Mouse (Mus musculus) heart, postnatal 0 days (tissue): ENCODE measurements around the gene Gipc3. TPM values are rescaled to one million over a fixed set of nuclear protein-coding genes. Genes with fewer than 3 reads are reported as not detected.

ENCODE experiments used
- ATAC-seq: fragments of 200-750 bp; cut with Nextera tagmentation; 2 replicates; pipeline ENCODE4 v1.8.0; 2017; ENCODE audit warnings: low read depth, moderate number of reproducible peaks, moderate library complexity; ENCODE audit not compliant: insufficient read depth
- DNase-seq: peaks from one replicate; pipeline ENCODE4 v3.0.0-alpha.2; 2016; ENCODE audit warnings: low spot score
- H3K27ac ChIP-seq: fragments of 300-500 bp; sonication (generic); 2 replicates; pipeline ENCODE4 v1.5.1; 2014; ENCODE audit warnings: low read depth, mild to moderate bottlenecking
- H3K27me3 ChIP-seq: fragments of 300-500 bp; sonication (generic); 2 replicates; pipeline ENCODE4 v1.6.1; 2014; ENCODE audit warnings: low read length, mixed read lengths; ENCODE audit not compliant: control insufficient read depth, insufficient read depth
- H3K36me3 ChIP-seq: fragments of 300-500 bp; sonication (generic); replicated peaks from 2 replicates; pipeline ENCODE4 v1.6.1; 2014; ENCODE audit warnings: low read length, mixed read lengths; ENCODE audit not compliant: control insufficient read depth, insufficient read depth
- H3K4me1 ChIP-seq: fragments of 300-500 bp; sonication (generic); 2 replicates; pipeline ENCODE4 v1.6.1; 2014; ENCODE audit warnings: antibody characterized with exemption; ENCODE audit not compliant: control insufficient read depth, insufficient read depth
- H3K4me2 ChIP-seq: fragments of 300-500 bp; sonication (generic); 2 replicates; pipeline ENCODE4 v1.6.1; 2014; ENCODE audit warnings: low read depth, mild to moderate bottlenecking, low read length, moderate library complexity
- H3K4me3 ChIP-seq: fragments of 300-500 bp; sonication (generic); 2 replicates; pipeline ENCODE4 v1.5.1; 2014; ENCODE audit warnings: low read depth, low read length
- H3K9ac ChIP-seq: fragments of 300-500 bp; sonication (generic); replicated peaks from 2 replicates; pipeline ENCODE4 v1.6.1; 2014; ENCODE audit warnings: low read depth, low read length, mixed read lengths
- H3K9me3 ChIP-seq: fragments of 300-500 bp; sonication (generic); replicated peaks from 2 replicates; pipeline ENCODE4 v1.6.1; 2016; ENCODE audit warnings: low read length; ENCODE audit not compliant: control insufficient read depth
- CTCF ChIP-seq: IDR thresholded peaks from 2 replicates; pipeline ENCODE4 v1.5.1; 2016; ENCODE audit warnings: antibody characterized with exemption, control low read depth, low read depth
- EP300 ChIP-seq: IDR thresholded peaks from 2 replicates; pipeline ENCODE4 v1.6.1; 2016; ENCODE audit warnings: antibody characterized with exemption, low read depth
- WGBS: fragments of 180-500 bp; shearing (Covaris S2); extraction: QIAGEN DNeasy Blood & Tissue Kit; methylation state at CpG from one replicate; pipeline ENCODE4 v1.1.7; 2014; 5-methylcytosine and 5-hydroxymethylcytosine counted together
- polyA plus RNA-seq: library from polyadenylated mRNA; unstranded; fragments of >200 nt; fragmentation: Nextera tagmentation; extraction: Ambion mirVana; gene quantifications from 2 replicates; pipeline ENCODE4 v1.2.1, GENCODE M21; 2015
- total RNA-seq: library from RNA; depleted of rRNA; stranded (reverse); fragments of >200 nt; gene quantifications from 2 replicates; pipeline ENCODE4 v1.2.3, GENCODE M21; 2014; ENCODE audit warnings: low replicate concordance

The Gipc3 gene
- total and polyA plus RNA-seq, 2 experiments from 2014 or later = 0.08 to 0.16 TPM

GRCm38 (mm10) chr10:81322444-81322843 lies 20.6 kb downstream of the Gipc3 start:
- Histone ChIP-seq H3K36me3 (peaks cover 65% of the 10 kb centered on the region), H3K4me1 (peaks cover 19% of the 10 kb centered on the region), H3K9me3 (no peaks in the 10 kb centered on the region), H3K27me3 (no peaks in the 10 kb centered on the region), H3K9ac (no peak overlapping the region), H3K4me3 (no peak overlapping the region), H3K27ac (no peak overlapping the region), H3K4me2 (peak overlapping the region; percentile 86; the same call in 1 of the 2 replicates)
- 91% methylated on average over 27 of the region's 27 CpGs for WGBS
- ATAC-seq = no peak
- TF ChIP-seq EP300 (no peak), CTCF (no peak)
- DNase-seq = no peak

- Histone ChIP-seq H3K36me3 (peaks cover 57% of the 10 kb centered on the region), H3K4me1 (peaks cover 19% of the 10 kb centered on the region), H3K27ac (peak overlapping the region; percentile 92), H3K9me3 (no peaks in the 10 kb centered on the region), H3K9ac (peak overlapping the region; percentile 93), H3K4me3 (peak overlapping the region; percentile 97), H3K4me2 (peak overlapping the region; percentile 86), H3K27me3 (no peaks in the 10 kb centered on the region)
- ATAC-seq (no peak), DNase-seq (no peak)
- TF ChIP-seq CTCF = no peak
- WGBS = 2% methylated on average over 19 of the region's 20 CpGs
These were observed 21.6 kb downstream of the Gipc3 start for GRCm38 (mm10) chr10:81321436-81321835.

GRCm38 (mm10) chr10:81320550-81321347 lies 22.3 kb downstream of the Gipc3 start, which contains the start of gene Cactin:
Gene Cactin (plus strand): TSS chr10:81321103.
- TF ChIP-seq EP300 = peak; percentile 96
- peak; percentile 29 for TF ChIP-seq CTCF
- peaks cover 55% of the 10 kb centered on the region for H3K36me3 ChIP-seq
- no peaks in the 10 kb centered on the region for H3K9me3 ChIP-seq
- under 1% methylated on average over 67 of the region's 68 CpGs for WGBS
- H3K27ac ChIP-seq = peak within 1 kb of the TSS; percentile 92
- peak within 1 kb of the TSS; percentile 97 for H3K4me3 ChIP-seq
- peaks cover 19% of the 10 kb centered on the region for H3K4me1 ChIP-seq
- peak; percentile 91 for ATAC-seq
- peak; percentile 100 for DNase-seq
- H3K27me3 ChIP-seq = no peaks in the 10 kb centered on the region
- H3K9ac ChIP-seq = peak within 1 kb of the TSS; percentile 93
- peak within 1 kb of the TSS; percentile 86 for H3K4me2 ChIP-seq

- ATAC-seq = no peak; the same call in 1 of the 2 replicates
- peak overlapping the region; percentile 55 for H3K9ac ChIP-seq
- peak overlapping the region; percentile 68 for H3K4me2 ChIP-seq
- H3K9me3 ChIP-seq = no peaks in the 10 kb centered on the region
- no peak for DNase-seq
- peaks cover 19% of the 10 kb centered on the region for H3K4me1 ChIP-seq
- WGBS = 2% methylated on average over 38 of the region's 38 CpGs
- H3K4me3 ChIP-seq = peak overlapping the region; percentile 44
- no peaks in the 10 kb centered on the region for H3K27me3 ChIP-seq
- peak overlapping the region; percentile 92 for H3K27ac ChIP-seq
- peaks cover 55% of the 10 kb centered on the region for H3K36me3 ChIP-seq
- TF ChIP-seq EP300 (peak; percentile 41; the same call in 1 of the 2 replicates), CTCF (no peak)
These were observed 23.1 kb downstream of the Gipc3 start for GRCm38 (mm10) chr10:81319741-81320549.

- DNase-seq (no peak), ATAC-seq (no peak)
- peaks cover 55% of the 10 kb centered on the region for H3K36me3 ChIP-seq
- no peaks in the 10 kb centered on the region for H3K27me3 ChIP-seq
- H3K4me3 ChIP-seq = peak overlapping the region; percentile 44; the same call in 1 of the 2 replicates
- 0 out of 2 replicates have a peak, but pooled peaks have one; percentile 21 for TF ChIP-seq CTCF
- TF ChIP-seq EP300 = no peak
- H3K27ac ChIP-seq = peak overlapping the region; percentile 92; the same call in 1 of the 2 replicates
- no peaks in the 10 kb centered on the region for H3K9me3 ChIP-seq
- H3K4me2 ChIP-seq = peak overlapping the region; percentile 68
- H3K9ac ChIP-seq = peak overlapping the region; percentile 55
- 28% methylated on average over 8 of the region's 8 CpGs for WGBS
- H3K4me1 ChIP-seq = peaks cover 19% of the 10 kb centered on the region
These were observed 23.8 kb downstream of the Gipc3 start for GRCm38 (mm10) chr10:81319330-81319699.
